23 mouse cellular contexts compared by ENCODE assay signal in genomic region chr14:62814567-62814966, GRCm38 (mm10). TPM values are rescaled to one million over a fixed set of nuclear protein-coding genes. Genes with fewer than 3 reads are reported as not detected.
DNase-seq lines count a peak whose midpoint lies in the region; ATAC-seq and TF ChIP-seq lines count a peak whose summit lies in the region.
"Had no signal": no experiment of that assay in that cellular context is flagged by ENCODE, and none has a peak within 500 bp of the region (broad histone marks: within the 10 kb centered on the region; RNA-seq: fewer than 3 reads in every experiment).

No protein-coding gene starts in this region.

- ATAC-seq in kidney, embryonic 14.5 days (ENCODE audit: low FRiP score, low TSS enrichment), result no peak
- peak; percentile 93 for ATAC-seq in intestine, embryonic 16.5 days
- ATAC-seq: inflammation-experienced regulatory T-cells, adult 6 months; Patski had no signal

- no peaks in the 10 kb centered on the region for H3K36me3 ChIP-seq in kidney, embryonic 14.5 days (ENCODE audit: control insufficient read depth, insufficient read depth, low read length)
- H3K36me3 ChIP-seq in C2C12 (ENCODE audit: control insufficient read depth, insufficient read depth), result no peaks in the 10 kb centered on the region
- H3K36me3 ChIP-seq in intestine, embryonic 16.5 days (ENCODE audit: control insufficient read depth, insufficient read depth, low read length), result no peaks in the 10 kb centered on the region
- H3K36me3 ChIP-seq: embryonic facial prominence, embryonic 13.5 days; forebrain, embryonic 12.5 days; heart, embryonic 10.5 days; limb, embryonic 10.5 days had no signal

- no peak for TF ChIP-seq CTCF in C2C12 (IDR thresholded peaks at IDR 0.05; ENCODE audit: control insufficient read depth, insufficient read depth, insufficient read length)

- H3K4me3 ChIP-seq in kidney, embryonic 14.5 days (ENCODE audit: low read length), result no peak overlapping the region
- H3K4me3 ChIP-seq in C2C12 (ENCODE audit: insufficient read depth, poor library complexity, severe bottlenecking), result no peak overlapping the region
- H3K4me3 ChIP-seq in intestine, embryonic 16.5 days (ENCODE audit: low read length), result no peak overlapping the region
- H3K4me3 ChIP-seq: embryonic facial prominence, embryonic 13.5 days; erythroblast, embryonic 14.5 days; forebrain, embryonic 12.5 days; heart, embryonic 10.5 days; limb, embryonic 10.5 days had no signal

- no peaks in the 10 kb centered on the region for H3K79me2 ChIP-seq in C2C12 (ENCODE audit: control insufficient read depth, insufficient read depth)

- H3K79me3 ChIP-seq in C2C12 (ENCODE audit: low read depth), result no peaks in the 10 kb centered on the region

- no peaks in the 10 kb centered on the region for H3K27me3 ChIP-seq in kidney, embryonic 14.5 days (ENCODE audit: control insufficient read depth, insufficient read depth, low read length)
- H3K27me3 ChIP-seq in C2C12 (ENCODE audit: control insufficient read depth, insufficient read depth, insufficient read length), result no peaks in the 10 kb centered on the region
- H3K27me3 ChIP-seq in intestine, embryonic 16.5 days (replicated peaks; ENCODE audit: control insufficient read depth, insufficient read depth, low read length), result no peaks in the 10 kb centered on the region
- H3K27me3 ChIP-seq: embryonic facial prominence, embryonic 13.5 days; forebrain, embryonic 12.5 days; Patski had no signal

- 59% methylated on average over 6 of the region's 6 CpGs for WGBS in kidney, embryonic 14.5 days
- WGBS in intestine, embryonic 16.5 days, result 48% methylated on average over 6 of the region's 6 CpGs

- DNase-seq in kidney, postnatal 10 days, result peak; percentile 18
- DNase-seq in 3T3-L1 (ENCODE audit: low read depth, low spot score), result peak; percentile 50
- no peak for DNase-seq in cerebellum, postnatal 14 days
- DNase-seq in adrenal gland, postnatal 25 days, result no peak
- DNase-seq: adrenal gland, adult 2 months; cerebellum, adult 11-12 months; cerebellum, postnatal 36 days; embryo, embryonic 11 days; gastrocnemius, postnatal 36 days; heart, postnatal 4 days; liver; midbrain, embryonic 14.5 days had no signal

- H3ac ChIP-seq in C2C12 (ENCODE audit: control insufficient read depth, insufficient read length, low read depth), result no peak overlapping the region

- H3K9ac ChIP-seq in kidney, embryonic 14.5 days (ENCODE audit: low read depth, low read length), result no peak overlapping the region
- H3K9ac ChIP-seq in intestine, embryonic 16.5 days (ENCODE audit: low read depth, low read length), result no peak overlapping the region
- H3K9ac ChIP-seq: embryonic facial prominence, embryonic 13.5 days; forebrain, embryonic 12.5 days; hindbrain, embryonic 14.5 days had no signal

- no peaks in the 10 kb centered on the region for H3K4me1 ChIP-seq in kidney, embryonic 14.5 days (ENCODE audit: control insufficient read depth, insufficient read depth, low read length)
- H3K4me1 ChIP-seq in intestine, embryonic 16.5 days (ENCODE audit: control insufficient read depth, insufficient read depth, low read length), result peaks cover 5% of the 10 kb centered on the region; the same call in 1 of the 2 replicates
- H3K4me1 ChIP-seq: embryonic facial prominence, embryonic 13.5 days; forebrain, embryonic 12.5 days; limb, embryonic 10.5 days had no signal

- H3K4me2 ChIP-seq in kidney, embryonic 14.5 days (replicated peaks; ENCODE audit: low read depth, low read length), result no peak overlapping the region
- no peak overlapping the region for H3K4me2 ChIP-seq in intestine, embryonic 16.5 days (ENCODE audit: low read depth, low read length)
- H3K4me2 ChIP-seq: embryonic facial prominence, embryonic 13.5 days; forebrain, embryonic 12.5 days; hindbrain, embryonic 14.5 days had no signal

- H3K27ac ChIP-seq in kidney, embryonic 14.5 days (ENCODE audit: low read depth, low read length), result no peak overlapping the region
- no peak overlapping the region for H3K27ac ChIP-seq in intestine, embryonic 16.5 days (ENCODE audit: low read length)
- H3K27ac ChIP-seq: embryonic facial prominence, embryonic 13.5 days; forebrain, embryonic 12.5 days; heart, embryonic 10.5 days; hindbrain, embryonic 14.5 days; limb, embryonic 10.5 days had no signal

- no peaks in the 10 kb centered on the region for H3K9me3 ChIP-seq in kidney, embryonic 14.5 days (ENCODE audit: control insufficient read depth, low read length)
- H3K9me3 ChIP-seq in intestine, embryonic 16.5 days (ENCODE audit: control insufficient read depth, low read length), result no peaks in the 10 kb centered on the region
- H3K9me3 ChIP-seq: embryonic facial prominence, embryonic 13.5 days; forebrain, embryonic 12.5 days; heart, embryonic 10.5 days; limb, embryonic 10.5 days had no signal

TF ChIP-seq in C2C12, 6 proteins besides CTCF, POLR2A, EP300 and RAD21:
- TF ChIP-seq MAX (IDR thresholded peaks at IDR 0.05) (no peak), MYOG (IDR thresholded peaks at IDR 0.05; ENCODE audit: control insufficient read depth, extremely low read depth, insufficient read length) (no peak), MYOD1 (IDR thresholded peaks at IDR 0.05; ENCODE audit: control insufficient read depth, insufficient read length, low read depth) (no peak), USF1 (IDR thresholded peaks at IDR 0.05; ENCODE audit: low read depth) (no peak), FOSL1 (IDR thresholded peaks at IDR 0.05; ENCODE audit: insufficient read depth, low read length, poor library complexity, severe bottlenecking) (no peak), CEBPB (IDR thresholded peaks at IDR 0.05; ENCODE audit: low read depth) (peak; percentile 28)

RNA-seq across cellular contexts. Expression of gene Wdfy2, which starts 22.9 kb away (rescaled TPM):
- polyA plus RNA-seq in kidney, embryonic 14.5 days (2014; fragmentation: Nextera tagmentation; extraction: Ambion mirVana), result 5.2 and 12.1 TPM in 2 replicates
- polyA plus RNA-seq in C2C12 (2012; fragmentation: generic; extraction: Trizol), result 4.8 TPM
- polyA plus RNA-seq in intestine, embryonic 16.5 days (2015; fragmentation: Nextera tagmentation; extraction: Ambion mirVana), result 3.1 and 3.8 TPM in 2 replicates
- 43.2 and 46.3 TPM in 2 replicates for total RNA-seq in adrenal gland, postnatal 25 days (2021)

RNA-seq across cellular contexts. Expression of gene Ints6, which starts 53.6 kb away (rescaled TPM):
- 26.1 and 32.1 TPM in 2 replicates for polyA plus RNA-seq in kidney, embryonic 14.5 days (2014; fragmentation: Nextera tagmentation; extraction: Ambion mirVana)
- polyA plus RNA-seq in C2C12 (2012; fragmentation: generic; extraction: Trizol), result 6.7 TPM
- 13.1 and 16.7 TPM in 2 replicates for polyA plus RNA-seq in intestine, embryonic 16.5 days (2015; fragmentation: Nextera tagmentation; extraction: Ambion mirVana)
- 59.8 and 80.8 TPM in 2 replicates for total RNA-seq in adrenal gland, postnatal 25 days (2021)

Comparison
In these comparisons a context has a peak if more than half of its experiments do, and no peak if none do; other contexts are left out.
1. DNase-seq: peak in kidney, postnatal 10 days (single experiment) and 3T3-L1 (single experiment); none in cerebellum, postnatal 14 days (0 of 2) and adrenal gland, postnatal 25 days (single experiment).